Mouse (Mus musculus) layer of hippocampus, postnatal 14 days (tissue): ENCODE measurements around the gene Tmem256. TPM values are rescaled to one million over a fixed set of nuclear protein-coding genes. Genes with fewer than 3 reads are reported as not detected.
A peak's percentile ranks its signal among the peaks of the same experiment; 100 is the strongest.
"Not testable (repeated sequence)": the region's sequence is repeated elsewhere in the genome, so short reads cannot be mapped to it uniquely, and the experiment has no call there.

Experiments
- DNase-seq, 2 experiments: peaks; one replicate each; pipeline ENCODE4 v3.0.0; 2021 to 2022; ENCODE audit warnings: low spot score in 2 of 2, mixed read lengths in 1 of 2
- total RNA-seq, 2 experiments: library from RNA; stranded (reverse); gene quantifications; 2 replicates each; pipeline ENCODE4 v1.2.3; 2021

Tmem256 gene
- total RNA-seq, 2 experiments from 2014 or later, result 150 to 162 TPM

DNA sequence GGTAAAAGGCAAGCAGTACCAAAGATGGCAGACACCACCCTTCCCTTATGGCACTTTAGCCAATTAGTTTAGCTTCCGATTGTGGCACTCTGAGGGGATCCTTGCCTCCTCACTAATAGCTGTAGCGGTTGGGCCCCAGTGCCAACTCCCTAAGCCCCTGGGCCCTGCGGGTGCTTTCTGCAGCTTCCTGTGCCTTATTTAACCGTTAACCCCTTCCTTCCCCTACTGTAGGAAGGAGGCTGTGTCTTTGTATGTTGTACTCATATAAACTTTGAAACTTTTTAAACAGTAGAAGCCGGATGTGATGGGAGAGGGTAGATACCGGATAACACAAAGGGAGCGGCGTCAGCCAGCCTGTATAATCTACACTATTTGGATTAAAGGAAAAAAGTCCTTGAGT lies 12.4 kb downstream of the Tmem256 start:
- DNase-seq, result no peak

DNA sequence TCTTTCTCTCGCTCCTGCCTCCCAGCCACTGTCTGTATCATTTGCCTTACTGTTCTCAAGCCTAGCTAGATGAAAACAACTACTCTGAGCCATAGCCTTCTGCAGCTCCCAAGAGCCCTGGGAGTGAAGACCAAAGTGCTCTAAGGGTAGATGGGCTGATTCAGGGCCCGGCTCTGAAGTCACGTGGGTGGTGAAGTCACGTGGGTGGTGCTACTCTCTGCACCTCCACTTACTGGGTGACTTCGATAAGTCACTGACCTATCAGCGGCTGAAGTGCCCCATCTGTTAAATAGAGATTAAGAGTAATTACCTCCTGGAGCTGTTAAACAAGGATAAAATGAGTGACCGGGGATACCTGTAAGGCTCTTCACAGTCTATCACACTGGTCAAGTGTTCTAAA lies 15.7 kb downstream of the Tmem256 start:
- DNase-seq, result no peak

DNA sequence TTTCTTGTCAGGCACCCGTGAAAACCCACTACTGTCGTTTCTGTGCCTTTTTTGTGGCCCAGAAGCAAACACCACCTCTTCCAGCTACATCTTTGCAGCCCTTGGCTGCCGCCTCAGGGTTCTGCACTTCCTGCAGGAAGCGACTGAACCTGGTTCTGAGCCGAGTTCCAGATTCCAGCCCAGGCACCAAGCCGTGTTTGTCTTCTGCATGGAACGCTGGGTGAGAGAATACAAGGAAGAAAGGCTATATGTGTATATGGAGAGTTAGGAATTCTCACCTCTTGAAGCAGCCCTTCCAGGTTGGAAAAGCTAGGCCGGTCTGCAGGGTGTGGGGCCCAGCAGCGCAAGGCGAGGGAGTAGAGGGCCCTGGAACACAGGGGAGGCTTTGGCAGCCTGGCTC lies 16.4 kb downstream of the Tmem256 start:
- DNase-seq, result no peak

- no peak for DNase-seq
Measured at GRCm38 (mm10) chr11:69855347-69855746, 17.0 kb downstream of the Tmem256 start.

- DNase-seq, result no peak
Measured at GRCm38 (mm10) chr11:69858113-69858998, 20.0 kb downstream of the Tmem256 start, which contains the start of gene Tnk1. TSS of gene Tnk1 (minus strand) at chr11:69858730.

GRCm38 (mm10) chr11:69863729-69864128 lies 25.4 kb downstream of the Tmem256 start:
- not testable (repeated sequence) for DNase-seq

DNA sequence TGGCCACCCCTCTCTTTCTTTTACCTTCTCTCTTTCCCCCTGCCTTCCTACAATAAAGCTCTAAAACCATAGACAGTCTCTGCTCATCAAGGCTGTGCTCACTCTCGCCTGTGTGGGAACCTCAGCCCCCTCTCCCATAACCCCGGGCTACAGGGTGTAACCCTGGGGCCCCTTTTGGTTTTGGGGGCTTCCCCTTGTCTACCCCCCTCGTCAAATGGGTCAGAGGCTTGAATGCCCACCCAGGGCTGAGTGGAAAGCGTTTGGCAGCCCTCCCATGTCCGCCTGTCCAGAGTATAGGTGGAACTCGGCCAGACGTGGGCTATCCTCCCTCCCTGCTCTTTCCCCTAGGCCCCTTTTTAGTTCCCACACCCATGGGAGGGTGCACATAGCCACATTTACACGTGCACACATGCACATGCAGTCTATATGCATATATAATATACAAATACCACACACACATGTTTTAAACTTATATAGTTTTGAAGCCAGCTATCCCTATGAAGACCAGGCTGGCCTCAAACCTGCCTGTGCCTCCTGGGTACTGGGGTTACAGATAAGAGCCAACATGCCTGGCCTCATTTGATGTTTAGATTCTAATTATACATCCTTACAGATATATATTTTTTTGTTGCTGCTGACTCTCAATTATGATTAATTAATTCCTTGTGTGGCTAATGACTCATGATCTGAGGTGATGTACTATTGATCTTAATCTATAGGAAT lies 26.0 kb downstream of the Tmem256 start:
- DNase-seq, result no peak

DNA sequence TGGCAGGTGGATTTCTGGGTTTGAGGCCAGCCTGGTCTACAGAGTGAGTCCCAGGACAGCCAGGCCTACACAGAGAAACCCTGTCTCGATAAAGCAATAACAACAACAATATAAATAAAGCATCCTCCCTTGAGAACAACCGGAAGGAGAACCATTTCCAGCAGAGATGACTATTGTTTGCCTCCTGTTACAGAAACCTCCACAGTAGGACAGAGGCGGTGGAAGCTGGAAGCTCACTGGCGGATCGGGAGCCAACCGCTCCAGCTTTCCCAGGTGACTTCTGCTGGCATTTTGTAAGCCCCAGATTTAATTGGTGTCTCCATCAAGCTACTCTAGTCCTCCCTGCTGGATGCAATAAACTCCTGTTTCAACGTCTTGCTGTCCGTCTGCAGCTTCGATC lies 27.2 kb downstream of the Tmem256 start:
- no peak for DNase-seq

- no peak for DNase-seq
Measured at GRCm38 (mm10) chr11:69867335-69867734, 29.0 kb downstream of the Tmem256 start.

DNA sequence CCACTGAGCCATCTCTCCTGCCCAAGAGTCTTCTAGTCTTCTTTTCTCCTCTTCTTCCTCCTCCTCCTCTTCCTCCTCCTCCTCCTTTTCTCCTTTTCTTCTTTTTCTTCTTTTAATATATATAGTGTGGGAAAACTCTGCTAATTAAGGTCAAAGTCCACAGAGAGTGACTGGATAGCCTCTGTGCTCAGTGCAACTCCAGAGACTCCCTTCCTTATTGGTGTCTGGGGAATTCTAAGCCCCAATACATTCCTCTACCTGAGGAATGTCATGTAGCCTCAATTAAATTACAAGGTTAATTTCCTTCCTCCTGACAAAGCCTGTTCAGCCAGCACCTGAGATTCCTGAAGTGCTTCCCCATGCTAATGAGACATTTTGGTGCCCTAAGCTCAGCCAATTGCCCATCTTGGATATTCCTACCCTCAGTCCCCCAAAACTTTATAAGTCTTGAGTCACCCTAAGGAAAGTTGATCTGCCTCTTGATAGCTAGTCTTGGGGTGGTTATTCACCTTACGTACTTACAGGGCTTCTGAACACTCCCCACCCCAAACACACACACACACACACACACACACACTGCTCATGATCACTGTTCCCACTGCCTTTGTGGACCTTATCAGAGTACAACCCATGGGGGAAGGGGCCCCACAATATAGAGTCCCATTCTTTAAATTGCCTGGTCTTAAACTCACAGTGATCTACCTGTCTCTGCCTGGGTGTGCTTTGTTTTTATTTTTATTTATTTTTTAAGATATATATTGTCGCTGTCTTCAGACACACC lies 32.2 kb downstream of the Tmem256 start:
- no peak for DNase-seq

- DNase-seq, result no peak
Measured at GRCm38 (mm10) chr11:69871822-69872221, 33.5 kb downstream of the Tmem256 start.

DNA sequence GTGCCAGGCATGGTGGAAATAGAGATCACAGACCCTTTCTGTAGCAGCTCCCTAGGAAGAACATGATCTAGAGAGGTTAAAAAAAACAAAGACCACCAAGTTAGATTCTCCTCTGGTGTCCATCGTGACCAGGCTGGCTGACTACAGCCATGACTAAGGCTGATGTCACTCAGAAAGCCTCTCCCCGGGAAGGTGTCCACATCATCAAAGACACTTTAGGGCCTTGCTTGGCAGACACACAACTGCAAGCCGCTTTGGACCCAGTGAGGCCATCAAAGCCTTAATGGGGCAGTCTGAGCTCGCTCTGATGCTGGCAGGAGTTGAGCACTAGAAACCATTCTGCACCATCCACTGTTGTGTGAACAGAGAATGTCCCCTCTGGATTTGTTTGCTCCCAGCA lies 34.1 kb downstream of the Tmem256 start:
- no peak for DNase-seq

DNA sequence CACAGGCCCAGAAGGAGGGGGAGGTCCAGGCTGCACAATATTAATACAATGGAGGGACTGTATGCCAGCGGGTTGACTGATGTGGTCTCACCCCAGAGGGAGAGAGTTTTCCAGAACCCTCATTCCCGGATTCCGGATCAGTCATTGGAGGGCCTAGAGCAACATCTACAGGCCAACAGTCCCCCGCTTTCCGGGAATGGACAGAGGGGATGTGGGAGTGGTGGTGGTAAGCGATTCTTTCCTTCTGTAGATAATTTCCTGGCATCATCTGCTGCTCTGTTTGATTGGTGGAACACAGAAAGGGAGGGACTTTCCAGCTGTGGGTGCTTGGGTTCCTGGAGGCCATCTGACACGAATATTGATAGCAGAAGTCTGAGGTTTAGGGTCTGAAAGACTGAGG lies 37.9 kb downstream of the Tmem256 start:
- peak; percentile 51 to 63 for DNase-seq

DNA sequence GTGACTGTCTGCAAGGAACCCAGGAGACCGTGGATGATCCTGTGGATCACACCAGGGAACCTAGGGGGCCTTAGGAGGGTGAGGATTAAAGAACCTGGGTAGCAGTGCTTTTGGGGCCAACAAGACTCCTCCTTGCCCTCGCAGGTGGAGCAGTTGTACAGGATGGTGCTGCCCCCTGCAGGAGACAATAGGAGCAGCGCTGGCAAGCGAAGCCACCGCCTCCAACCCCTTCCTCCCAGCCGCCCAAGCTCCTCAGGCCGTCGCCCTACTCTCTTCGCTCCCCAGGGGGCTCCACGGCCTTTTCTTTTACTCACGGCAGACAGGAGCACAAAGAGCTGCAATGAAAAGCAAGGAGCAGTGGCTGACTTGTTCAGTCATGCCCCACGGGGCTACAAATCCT lies 38.6 kb downstream of the Tmem256 start:
- DNase-seq, result peak; percentile 81 to 86

GRCm38 (mm10) chr11:69877878-69878277 lies 39.6 kb downstream of the Tmem256 start, which contains the start of gene Tmem95:
TSS of gene Tmem95 (minus strand) at chr11:69878018.
- DNase-seq, result no peak

DNA sequence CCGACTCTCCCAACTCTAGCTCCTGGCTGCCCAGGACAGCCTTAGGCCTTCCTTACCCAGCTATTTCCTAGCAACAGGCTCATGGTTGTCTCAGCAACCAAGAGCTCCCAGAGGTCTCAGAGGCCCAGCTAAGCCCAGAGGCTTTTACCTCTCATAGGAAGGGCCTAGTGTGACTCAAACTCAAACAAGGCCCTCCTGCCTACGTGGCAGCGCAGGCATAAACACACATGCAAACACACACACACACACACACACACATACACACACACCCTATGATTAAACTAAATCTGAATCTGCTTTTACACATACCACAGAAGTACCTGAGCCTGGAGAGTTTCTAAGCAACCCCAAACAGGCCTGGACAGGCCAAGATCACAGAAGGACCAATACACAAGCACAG lies 40.1 kb downstream of the Tmem256 start:
- DNase-seq, result no peak

- no peak for DNase-seq
Measured at GRCm38 (mm10) chr11:69878952-69879351, 40.6 kb downstream of the Tmem256 start.

DNA sequence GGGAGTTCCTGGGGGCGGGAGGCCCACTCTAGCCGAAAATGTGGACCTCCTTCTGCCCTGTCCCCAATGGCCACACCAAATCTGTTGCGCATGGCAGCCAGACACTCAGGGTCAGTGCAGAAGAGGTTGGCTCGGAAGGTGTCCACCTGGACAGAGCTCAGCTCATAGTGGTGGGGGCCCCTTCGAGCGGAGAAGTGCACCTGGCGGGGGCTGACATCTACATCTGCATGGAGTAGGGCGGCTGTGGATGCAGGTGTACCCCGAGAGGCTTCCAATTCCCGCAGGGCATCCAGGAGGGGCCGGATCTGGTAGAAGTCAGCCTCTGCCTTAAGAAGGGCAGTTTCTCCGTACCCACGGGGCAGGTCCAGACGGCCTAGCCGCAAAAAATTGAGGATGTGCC lies 41.4 kb downstream of the Tmem256 start:
- DNase-seq, result no peak

DNA sequence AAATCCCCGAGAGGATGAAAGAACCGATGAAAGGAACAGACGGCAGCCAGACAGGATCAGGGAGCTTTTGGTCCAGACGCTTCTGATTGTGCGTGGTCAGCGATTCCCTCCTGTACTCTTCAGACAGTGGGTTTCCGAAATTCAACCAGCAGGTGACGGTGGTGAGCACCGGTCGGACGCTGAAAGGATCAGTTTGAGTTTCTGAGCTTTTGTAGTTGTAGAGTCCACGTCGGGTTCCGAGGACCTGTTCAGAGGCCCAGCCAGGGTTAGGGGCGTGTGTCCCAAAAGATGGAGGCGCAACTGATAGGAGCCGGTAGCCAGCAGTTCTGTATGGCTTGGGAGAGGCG lies 42.2 kb downstream of the Tmem256 start:
- DNase-seq, result peak; percentile 36 to 47

DNA sequence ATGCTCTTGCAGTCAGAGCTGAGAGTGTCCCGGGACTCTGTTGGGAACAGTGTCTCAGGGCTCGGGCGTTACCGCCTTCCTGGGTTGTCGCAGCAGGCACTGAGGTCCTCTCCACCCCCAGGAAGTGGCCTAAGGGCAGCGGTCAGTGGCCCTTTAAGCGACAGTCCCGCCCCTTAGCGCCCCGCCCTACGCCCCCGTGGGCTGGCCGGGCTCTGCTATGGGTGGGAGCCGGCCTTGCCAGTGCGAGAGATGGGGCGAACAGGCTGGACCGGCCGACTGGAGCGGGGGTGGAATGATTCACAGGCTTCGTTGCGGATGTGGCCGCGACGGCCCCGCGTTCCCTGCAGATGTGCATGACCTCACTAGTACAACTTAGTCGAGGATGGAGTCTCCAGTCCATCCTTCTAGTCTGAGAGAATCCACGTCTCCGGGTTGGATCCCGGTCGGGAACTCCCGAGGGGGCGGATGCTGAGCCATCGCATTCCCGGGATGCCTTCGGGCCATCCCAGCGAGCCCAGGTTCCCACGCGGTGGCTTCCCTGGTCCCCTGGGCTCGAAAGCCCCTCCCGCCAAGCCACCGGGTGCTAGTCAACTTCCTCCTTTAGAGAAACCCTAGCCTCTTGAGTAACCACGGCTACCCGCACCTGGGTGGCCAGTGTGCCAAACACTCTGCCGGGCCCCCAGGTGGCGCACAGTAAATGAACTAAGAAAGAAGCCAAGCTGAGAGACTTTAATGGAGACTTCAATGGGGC lies 42.7 kb downstream of the Tmem256 start, which contains the start of gene Kctd11:
Gene Kctd11 (minus strand): TSS at position 554 of the 751 bp plus-strand sequence.
- DNase-seq, result peak; percentile 57 to 72
